In genomic region chr2:153515582-153515981, GRCm38 (mm10) we compare ENCODE assay signal across 28 mouse cellular contexts. TPM values are rescaled to one million over a fixed set of nuclear protein-coding genes. Genes with fewer than 3 reads are reported as not detected.
DNase-seq lines count a peak whose midpoint lies in the region.
"Had no signal": no experiment of that assay in that cellular context is flagged by ENCODE, and none has a peak within 500 bp of the region (broad histone marks: within the 10 kb centered on the region; RNA-seq: fewer than 3 reads in every experiment).

No protein-coding gene starts in this region.

- DNase-seq in adrenal gland, postnatal 25 days, result peak; percentile 1
- DNase-seq in adrenal gland, adult 18-20 months (ENCODE audit: low spot score in 2 of 2), result no peak
- peak; percentile 75 for DNase-seq in left cerebral cortex, postnatal 4 days
- no peak for DNase-seq in left cerebral cortex, adult 8-10 months (ENCODE audit: low spot score in 2 of 2)
- peak; percentile 74 for DNase-seq in cerebellum, adult 11-12 months
- DNase-seq in cerebellum, postnatal 14 days, result peak; percentile 80 to 84
- DNase-seq in heart, adult 8-10 months (ENCODE audit: low spot score), result no peak
- DNase-seq in urinary bladder, adult 2 months (ENCODE audit: low spot score), result no peak
- DNase-seq: adrenal gland, adult 8-10 months; kidney, adult 9 months; liver, embryonic 13.5 days; right cerebral cortex, postnatal 25 days; thymus, postnatal 36 days had no signal

- intact Hi-C loops in left cerebral cortex, postnatal 4 days (cut with DNase I), result no loop called here

RNA-seq across cellular contexts. Expression of gene Nol4l, which starts 14.2 kb away (rescaled TPM):
- total RNA-seq in adrenal gland, postnatal 25 days (2021), result 12.7 and 16.1 TPM in 2 replicates
- 10 to 100 TPM in 1 of 2 experiments, 1 to 10 TPM in 1; 9.4 to 13.2 TPM for total RNA-seq in adrenal gland, adult 18-20 months (2021)
- total RNA-seq in left cerebral cortex, postnatal 4 days (2021), result 100 to 1,000 TPM; 111 to 122 TPM
- 10 to 100 TPM; 41.1 to 48.9 (median 45.1) TPM for total RNA-seq in left cerebral cortex, adult 8-10 months (2022)
- 1 to 10 TPM; 2.2 to 3.6 (median 3.0) TPM for total RNA-seq in heart, adult 8-10 months (2022)
- polyA plus RNA-seq in urinary bladder, adult 2 months (2012; rRNA removed), result 11.7 and 15.8 TPM in 2 replicates

RNA-seq across cellular contexts. Expression of gene 4930404H24Rik, which starts 23.0 kb away (rescaled TPM):
- not detected in 2 replicates for total RNA-seq in adrenal gland, postnatal 25 days (2021)
- total RNA-seq in adrenal gland, adult 18-20 months (2021), result not detected
- total RNA-seq in left cerebral cortex, postnatal 4 days (2021), result not detected
- not detected for total RNA-seq in left cerebral cortex, adult 8-10 months (2022)
- total RNA-seq in heart, adult 8-10 months (2022), result not detected
- polyA plus RNA-seq in urinary bladder, adult 2 months (2012; rRNA removed), result not detected in 2 replicates
- total RNA-seq: adrenal gland, adult 8-10 months; common myeloid progenitor, adult 5-6 weeks; gastrocnemius, adult 8-10 months; heart, adult 18-20 months; hematopoietic stem cell, adult 5-6 weeks; left cerebral cortex, adult 2 months; neutrophil, adult 5-6 weeks had no signal
- polyA plus RNA-seq: embryonic facial prominence, embryonic 11.5 days; heart, embryonic 14.5 days; inflammation-experienced regulatory T-cells, adult 6 months; limb, embryonic 12.5 days; liver, embryonic 13.5 days; lung, embryonic 15.5 days; macrophage; midbrain, embryonic 15.5 days; spleen, adult 2 months; stomach, embryonic 14.5 days had no signal

Comparison
In these comparisons a context has a peak if more than half of its experiments do, and no peak if none do; other contexts are left out.
1. DNase-seq: peak in adrenal gland, postnatal 25 days (single experiment), left cerebral cortex, postnatal 4 days (single experiment), cerebellum, adult 11-12 months (single experiment) and cerebellum, postnatal 14 days (2 of 2); none in adrenal gland, adult 18-20 months (0 of 2), left cerebral cortex, adult 8-10 months (0 of 2), heart, adult 8-10 months (single experiment) and urinary bladder, adult 2 months (single experiment).